Mouse (Mus musculus): ENCODE measurements at regions not wholly inside any gene's neighbourhood (a gene's known extent, or its start where the extent isn't known, plus 50 kb on each side); places are given as distances from the start of the nearest gene placed in this dataset.
A peak's percentile ranks its signal among the peaks of the same experiment; 100 is the strongest.

DNA sequence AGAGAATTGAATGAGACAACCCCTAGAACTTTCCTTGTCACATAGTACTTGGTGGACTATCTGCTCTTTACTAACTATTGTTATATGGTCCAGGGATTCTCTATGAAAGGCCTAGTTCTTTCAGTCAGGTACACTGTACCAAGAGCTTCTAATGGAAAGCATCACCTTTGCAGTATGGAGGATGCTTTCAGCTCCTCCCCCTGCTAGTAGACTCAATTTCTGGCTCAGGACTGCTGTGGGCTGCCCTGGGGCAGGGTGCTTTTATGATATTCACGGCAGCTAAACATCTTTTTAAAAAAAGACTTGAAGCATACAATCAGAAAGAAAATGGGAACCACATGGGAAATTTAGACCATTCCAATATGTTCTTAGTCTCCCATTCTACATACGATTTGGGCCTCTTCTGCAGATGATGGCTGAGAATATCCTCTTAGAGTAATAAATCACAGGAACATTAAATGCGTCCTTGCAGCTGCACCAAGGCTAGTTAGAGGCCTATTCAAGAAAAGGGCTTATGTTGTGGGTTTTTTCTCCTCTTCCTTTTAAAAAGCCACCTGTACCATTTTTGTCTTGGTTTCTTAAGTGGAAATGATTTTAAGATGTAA lies 61.7 kb upstream of the 6030498E09Rik start:
- no peak for DNase-seq (ENCODE audit: low spot score in 2 of 2)

DNA sequence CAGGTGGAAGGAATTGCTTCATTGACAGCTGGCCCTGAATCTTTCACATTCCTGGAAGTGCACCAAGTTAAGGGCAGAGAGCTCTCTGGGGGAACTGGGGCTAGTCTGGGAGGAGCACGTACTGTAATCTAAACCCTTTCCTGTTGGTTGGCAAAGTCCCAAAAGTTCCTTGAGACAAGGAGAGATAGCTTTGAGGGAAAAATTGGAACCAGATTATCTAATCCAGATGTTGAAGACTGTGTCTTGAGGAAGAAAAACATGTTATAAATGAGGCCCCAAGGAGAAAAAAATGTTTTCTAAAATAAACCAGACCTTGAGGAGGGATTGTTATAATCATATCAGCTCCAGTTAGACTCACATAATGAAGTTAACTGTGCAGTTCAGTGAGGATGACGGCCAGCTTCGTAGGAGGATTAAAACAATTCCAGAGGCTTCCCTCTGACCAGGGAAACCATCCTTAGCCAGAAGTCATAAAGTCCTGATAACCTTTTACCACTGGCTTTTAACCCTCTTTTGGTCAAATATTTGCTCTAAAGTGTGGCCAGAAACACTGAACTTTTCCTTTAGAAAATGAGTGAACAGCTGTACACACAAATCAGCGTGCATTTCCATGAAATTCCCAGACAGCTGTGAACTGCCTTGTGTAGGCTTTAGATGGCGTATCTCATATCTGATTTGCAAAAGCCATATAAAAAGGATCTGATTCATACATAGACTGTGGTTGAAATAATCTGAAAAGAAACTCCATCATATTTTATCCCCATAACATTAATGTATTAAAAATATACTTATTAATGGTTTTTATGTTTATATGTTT lies 60.8 kb upstream of the 6030498E09Rik start:
- DNase-seq (ENCODE audit: low spot score in 2 of 2), result peak in 1 of 2 experiments; percentile 19

Data from urinary bladder, postnatal 4 days (tissue).